Mouse (Mus musculus): ENCODE data around the gene Fam114a2. TPM values are rescaled to one million over a fixed set of nuclear protein-coding genes. Genes with fewer than 3 reads are reported as not detected.
"Not testable (repeated sequence)": the region's sequence is repeated elsewhere in the genome, so short reads cannot be mapped to it uniquely, and the experiment has no call there.

The Fam114a2 gene
- polyA plus RNA-seq (2014; fragmentation: Nextera tagmentation; extraction: Ambion mirVana) = 50.8 and 54.5 TPM in 2 replicates

DNA sequence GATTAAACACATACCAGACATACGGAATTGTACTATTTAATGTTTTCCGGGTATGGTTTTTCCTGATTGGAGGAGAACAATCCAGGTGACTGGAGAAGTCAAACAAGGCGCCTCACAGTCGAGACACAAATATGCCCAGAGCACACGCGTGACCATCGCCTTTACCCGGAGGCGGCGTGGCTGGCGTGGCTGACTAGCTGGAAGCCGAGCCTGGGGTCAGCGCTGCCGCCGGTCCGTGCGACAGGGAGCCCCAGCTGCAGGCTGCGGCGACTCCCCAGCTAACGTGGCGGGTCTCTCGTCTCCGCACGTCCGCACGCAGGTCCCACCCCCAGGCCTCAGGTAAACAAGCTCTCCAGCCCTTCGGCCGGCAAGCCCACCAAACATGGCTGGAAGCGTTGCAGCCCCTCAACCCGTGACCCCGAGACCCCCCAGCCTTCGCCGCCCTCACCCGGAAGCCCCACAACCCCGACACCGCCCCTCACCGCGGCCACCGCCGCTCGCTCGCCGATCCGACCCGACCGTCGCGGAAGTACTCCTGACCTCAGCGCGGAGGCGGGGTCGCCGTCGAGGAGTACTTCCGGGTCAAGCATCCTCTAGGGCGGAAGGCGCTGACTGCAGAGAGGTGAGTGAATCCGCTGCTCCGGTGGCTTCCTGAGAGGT, at the start of gene Fam114a2, which contains the start of gene Mfap3:
Fam114a2 (minus strand) TSS at position 527 of the 660 bp plus-strand sequence.
Mfap3 (plus strand) TSS at position 574 of the 660 bp plus-strand sequence.
- Histone ChIP-seq H3K4me1 (replicated peaks; ENCODE audit: control insufficient read depth, insufficient read depth, low read length) (0 out of 2 replicates have a peak, but pooled peaks cover 2% of the 10 kb centered on the region), H3K9me3 (ENCODE audit: control insufficient read depth, low read length) (no peaks in the 10 kb centered on the region), H3K27ac (ENCODE audit: low read depth, low read length) (peak within 1 kb of the TSS; percentile 37), H3K36me3 (ENCODE audit: control insufficient read depth, insufficient read depth, low read length) (no peaks in the 10 kb centered on the region), H3K27me3 (ENCODE audit: control insufficient read depth, insufficient read depth, low read length) (no peaks in the 10 kb centered on the region), H3K4me2 (ENCODE audit: low read depth, low read length, severe bottlenecking) (peak within 1 kb of the TSS; percentile 65), H3K9ac (ENCODE audit: low read length) (peak within 1 kb of the TSS; percentile 86), H3K4me3 (ENCODE audit: low read depth, low read length) (peak within 1 kb of the TSS; percentile 92)
- under 1% methylated on average over 58 of the region's 59 CpGs for WGBS
- ATAC-seq (replicated peaks; ENCODE audit: low FRiP score) (peak; percentile 94), DNase-seq (ENCODE audit: low spot score) (peak; percentile 97)

DNA sequence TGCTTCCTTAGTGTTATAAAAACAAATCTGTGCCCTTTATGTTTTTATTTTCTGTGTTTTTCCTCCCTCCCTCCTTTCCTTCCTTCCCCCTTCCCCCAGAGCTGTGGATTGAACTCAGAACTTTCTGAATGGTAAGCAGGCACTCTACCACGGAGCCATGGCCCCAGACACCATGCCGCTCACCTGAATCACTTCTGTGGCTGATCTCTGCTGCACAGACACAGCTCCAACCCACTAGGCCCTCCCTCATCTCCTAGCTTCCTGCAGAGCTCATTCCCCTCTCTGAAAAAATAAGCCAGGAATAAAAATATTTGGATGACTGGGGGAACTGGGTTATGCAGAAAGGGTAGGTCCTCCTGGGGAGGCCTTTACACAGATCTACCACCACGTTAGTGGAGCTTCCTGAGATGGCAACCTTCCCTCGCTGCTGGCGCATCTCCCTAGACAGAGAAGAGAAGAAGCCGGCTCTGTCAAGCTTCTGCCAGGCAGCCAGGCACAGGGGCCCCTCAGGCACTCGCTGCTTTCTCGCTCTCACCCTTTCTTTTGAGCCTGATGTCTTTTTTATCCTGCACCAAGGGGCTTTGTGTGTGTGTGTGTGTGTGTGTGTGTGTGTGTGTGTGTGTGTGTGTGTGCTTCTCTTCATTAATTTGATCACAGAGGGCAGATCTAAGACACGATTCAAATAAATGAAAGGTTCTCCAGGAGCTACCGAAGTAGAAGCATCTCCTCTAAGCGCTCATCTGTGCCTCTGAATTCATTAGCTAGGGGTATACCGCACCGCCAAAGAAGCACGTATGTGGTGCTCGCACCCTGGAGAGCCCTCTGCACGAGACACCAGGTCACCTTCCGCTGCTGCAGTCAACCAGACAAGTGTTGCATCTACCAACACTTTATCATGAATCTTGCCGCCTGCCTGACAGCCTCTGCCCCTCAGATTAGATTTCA, 47.9 kb upstream of the Fam114a2 start:
- no peak for DNase-seq (ENCODE audit: low spot score)
- H3K4me3 ChIP-seq (ENCODE audit: low read depth, low read length) = no peak overlapping the region
- 0 out of 2 replicates have a peak, but pooled peaks have one; percentile 27 for ATAC-seq (replicated peaks; ENCODE audit: low FRiP score)
- no peaks in the 10 kb centered on the region for H3K9me3 ChIP-seq (ENCODE audit: control insufficient read depth, low read length)
- H3K4me1 ChIP-seq (replicated peaks; ENCODE audit: control insufficient read depth, insufficient read depth, low read length) = peaks cover 8% of the 10 kb centered on the region; the same call in 1 of the 2 replicates
- no peaks in the 10 kb centered on the region for H3K36me3 ChIP-seq (ENCODE audit: control insufficient read depth, insufficient read depth, low read length)
- H3K27ac ChIP-seq (ENCODE audit: low read depth, low read length) = no peak overlapping the region
- no peaks in the 10 kb centered on the region for H3K27me3 ChIP-seq (ENCODE audit: control insufficient read depth, insufficient read depth, low read length)
- H3K9ac ChIP-seq (ENCODE audit: low read length) = peak overlapping the region; percentile 33; the same call in 1 of the 2 replicates
- WGBS = 14% methylated on average over 18 of the region's 18 CpGs
- 0 out of 2 replicates have a peak overlapping the region, but pooled peaks have one; percentile 9 for H3K4me2 ChIP-seq (ENCODE audit: low read depth, low read length, severe bottlenecking)

DNA sequence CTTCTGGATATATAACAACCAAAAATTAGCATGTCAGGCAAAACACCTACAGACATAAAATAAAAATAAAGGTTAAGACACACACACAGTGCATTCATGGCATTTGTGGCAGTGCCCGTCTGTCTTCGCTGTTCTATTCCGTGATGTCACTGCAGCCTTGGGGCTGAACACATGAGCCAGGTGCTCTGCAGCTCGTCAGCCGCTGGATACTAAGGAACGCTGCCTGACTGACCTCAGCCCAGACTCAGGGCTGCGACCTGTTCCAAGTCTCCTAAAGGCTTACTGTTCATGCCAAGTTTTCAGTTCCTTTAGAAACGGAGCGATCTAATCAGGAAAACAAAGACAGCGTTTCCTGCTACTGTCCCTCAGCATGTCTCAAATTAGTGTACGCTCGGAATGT, 46.1 kb upstream of the Fam114a2 start:
- H3K4me3 ChIP-seq (ENCODE audit: low read depth, low read length) = no peak overlapping the region
- no peak overlapping the region for H3K27ac ChIP-seq (ENCODE audit: low read depth, low read length)
- no peak for DNase-seq (ENCODE audit: low spot score)
- peaks cover 8% of the 10 kb centered on the region; the same call in 1 of the 2 replicates for H3K4me1 ChIP-seq (replicated peaks; ENCODE audit: control insufficient read depth, insufficient read depth, low read length)
- no peaks in the 10 kb centered on the region for H3K27me3 ChIP-seq (ENCODE audit: control insufficient read depth, insufficient read depth, low read length)
- H3K4me2 ChIP-seq (ENCODE audit: low read depth, low read length, severe bottlenecking) = no peak overlapping the region
- no peak overlapping the region for H3K9ac ChIP-seq (ENCODE audit: low read length)
- ATAC-seq (replicated peaks; ENCODE audit: low FRiP score) = no peak
- no peaks in the 10 kb centered on the region for H3K36me3 ChIP-seq (ENCODE audit: control insufficient read depth, insufficient read depth, low read length)
- H3K9me3 ChIP-seq (ENCODE audit: control insufficient read depth, low read length) = no peaks in the 10 kb centered on the region
- WGBS = 72% methylated on average over 12 of the region's 12 CpGs

DNA sequence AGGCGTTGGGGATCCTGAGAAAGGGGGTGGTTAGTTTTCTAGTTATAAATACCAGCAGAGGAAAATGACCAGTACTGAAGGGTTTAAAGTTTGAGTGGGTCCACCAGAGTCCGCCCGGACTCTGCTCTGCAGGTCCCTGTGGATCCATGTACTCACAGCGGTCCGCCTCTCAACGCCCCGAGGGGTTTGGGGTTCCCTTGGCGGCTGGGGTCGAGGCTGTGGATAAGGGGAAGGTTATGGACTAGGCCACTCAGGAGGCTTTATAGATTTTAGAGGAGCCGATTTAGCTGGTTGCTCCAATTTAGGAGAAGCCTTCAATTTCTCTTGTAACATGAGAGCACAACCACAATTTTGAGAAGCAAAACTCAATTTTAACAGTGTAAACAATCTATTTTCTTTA, 39.5 kb upstream of the Fam114a2 start:
- H3K27ac ChIP-seq (ENCODE audit: low read depth, low read length); H3K36me3 ChIP-seq (ENCODE audit: control insufficient read depth, insufficient read depth, low read length); H3K4me3 ChIP-seq (ENCODE audit: low read depth, low read length); H3K9ac ChIP-seq (ENCODE audit: low read length); H3K9me3 ChIP-seq (ENCODE audit: control insufficient read depth, low read length); H3K4me1 ChIP-seq (replicated peaks; ENCODE audit: control insufficient read depth, insufficient read depth, low read length); H3K4me2 ChIP-seq (ENCODE audit: low read depth, low read length, severe bottlenecking); H3K27me3 ChIP-seq (ENCODE audit: control insufficient read depth, insufficient read depth, low read length); ATAC-seq (replicated peaks; ENCODE audit: low FRiP score); DNase-seq (ENCODE audit: low spot score): not testable (repeated sequence)
- WGBS = 96% methylated on average over 9 of the region's 10 CpGs

DNA sequence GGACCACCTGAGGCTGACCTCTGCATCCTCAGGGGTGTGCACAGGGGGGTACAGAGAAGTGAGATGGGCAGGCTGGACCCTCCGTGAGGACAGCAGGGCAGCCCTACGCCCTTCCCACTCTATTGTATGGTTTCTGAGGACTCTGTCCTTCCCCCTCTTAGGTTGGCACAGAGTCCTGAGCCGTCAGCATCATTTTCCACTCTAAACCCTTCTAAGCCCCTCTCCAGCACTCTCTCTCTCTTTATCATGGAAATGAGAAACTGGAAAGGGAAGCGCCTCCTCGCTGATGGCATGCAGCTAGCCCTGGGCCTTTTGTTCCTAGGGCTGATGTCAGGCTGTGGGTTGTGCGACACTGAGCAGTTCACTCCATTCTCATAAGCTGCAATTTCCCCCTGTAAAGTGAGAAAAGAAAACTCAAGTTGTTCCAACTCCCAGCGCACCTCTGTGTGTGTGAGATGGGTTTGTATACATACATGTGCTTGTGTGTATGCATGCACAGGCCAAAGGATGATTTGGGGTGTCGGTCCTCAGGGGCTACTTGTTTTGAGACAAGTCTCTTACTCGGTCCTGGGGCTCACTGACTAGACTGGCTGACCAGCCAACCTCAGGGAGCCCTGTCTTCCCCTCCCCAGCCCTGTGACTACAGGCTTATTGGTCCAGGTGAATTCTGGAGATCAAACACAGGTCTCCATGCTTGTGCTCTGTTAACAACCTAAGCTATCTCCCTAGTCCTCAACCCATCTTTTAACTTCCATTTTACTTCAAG, 34.8 kb upstream of the Fam114a2 start:
- Histone ChIP-seq H3K4me3 (ENCODE audit: low read depth, low read length) (no peak overlapping the region), H3K27ac (ENCODE audit: low read depth, low read length) (peak overlapping the region; percentile 68), H3K9ac (ENCODE audit: low read length) (peak overlapping the region; percentile 35; the same call in 1 of the 2 replicates), H3K9me3 (ENCODE audit: control insufficient read depth, low read length) (no peaks in the 10 kb centered on the region), H3K36me3 (ENCODE audit: control insufficient read depth, insufficient read depth, low read length) (no peaks in the 10 kb centered on the region), H3K4me1 (replicated peaks; ENCODE audit: control insufficient read depth, insufficient read depth, low read length) (peaks cover 15% of the 10 kb centered on the region), H3K27me3 (ENCODE audit: control insufficient read depth, insufficient read depth, low read length) (no peaks in the 10 kb centered on the region; the same call in 1 of the 2 replicates), H3K4me2 (ENCODE audit: low read depth, low read length, severe bottlenecking) (peak overlapping the region; percentile 11; the same call in 1 of the 2 replicates)
- WGBS = 16% methylated on average over 9 of the region's 9 CpGs
- peak; percentile 68 for DNase-seq (ENCODE audit: low spot score)
- peak; percentile 87 for ATAC-seq (replicated peaks; ENCODE audit: low FRiP score)

DNA sequence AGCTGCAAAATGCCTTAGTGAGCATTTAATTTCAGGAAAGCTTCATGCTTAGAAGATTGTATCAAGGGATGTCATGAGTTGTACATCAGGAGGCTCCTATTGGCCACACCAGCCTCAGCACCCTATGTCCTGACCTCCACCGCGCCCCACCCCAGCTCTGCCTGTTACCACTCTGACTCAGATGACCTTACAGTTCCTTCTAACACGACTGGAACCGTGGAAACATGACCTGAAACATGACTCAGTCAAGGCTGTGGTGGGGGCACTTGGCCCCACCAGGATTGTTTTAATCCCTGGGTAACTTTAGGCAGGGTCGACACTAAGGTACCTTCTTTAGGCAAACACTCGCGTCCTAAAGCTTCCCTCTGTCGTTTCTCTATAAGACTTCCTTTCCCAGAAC, 32.6 kb upstream of the Fam114a2 start:
- 91% methylated on average over 8 of the region's 8 CpGs for WGBS
- ATAC-seq (replicated peaks; ENCODE audit: low FRiP score) (no peak), DNase-seq (ENCODE audit: low spot score) (no peak)
- Histone ChIP-seq H3K4me3 (ENCODE audit: low read depth, low read length) (no peak overlapping the region), H3K4me2 (ENCODE audit: low read depth, low read length, severe bottlenecking) (no peak overlapping the region), H3K4me1 (replicated peaks; ENCODE audit: control insufficient read depth, insufficient read depth, low read length) (peaks cover 15% of the 10 kb centered on the region), H3K27me3 (ENCODE audit: control insufficient read depth, insufficient read depth, low read length) (no peaks in the 10 kb centered on the region; the same call in 1 of the 2 replicates), H3K36me3 (ENCODE audit: control insufficient read depth, insufficient read depth, low read length) (no peaks in the 10 kb centered on the region), H3K27ac (ENCODE audit: low read depth, low read length) (no peak overlapping the region), H3K9me3 (ENCODE audit: control insufficient read depth, low read length) (no peaks in the 10 kb centered on the region), H3K9ac (ENCODE audit: low read length) (no peak overlapping the region)

DNA sequence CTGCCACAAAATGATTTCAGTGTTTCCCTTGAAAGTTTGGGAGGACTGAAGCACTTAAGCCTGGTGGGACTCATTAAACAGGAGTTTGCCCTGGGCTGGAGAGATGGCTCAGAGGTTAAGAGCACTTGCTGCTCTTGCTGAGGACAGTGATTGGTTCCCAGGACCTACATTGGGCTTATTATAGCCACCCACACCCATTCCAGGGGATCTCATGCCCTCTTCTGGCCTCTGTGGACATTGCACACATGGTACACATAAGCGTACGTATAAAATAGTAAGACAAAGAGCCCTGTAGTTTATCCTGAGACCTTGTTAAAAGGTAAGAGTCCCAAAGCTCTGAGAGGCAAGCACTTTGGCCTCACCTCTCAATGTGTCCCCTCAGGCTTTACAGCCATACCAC, 31.8 kb upstream of the Fam114a2 start:
- no peak overlapping the region for H3K9ac ChIP-seq (ENCODE audit: low read length)
- peaks cover 15% of the 10 kb centered on the region for H3K4me1 ChIP-seq (replicated peaks; ENCODE audit: control insufficient read depth, insufficient read depth, low read length)
- no peak for ATAC-seq (replicated peaks; ENCODE audit: low FRiP score)
- no peaks in the 10 kb centered on the region for H3K9me3 ChIP-seq (ENCODE audit: control insufficient read depth, low read length)
- no peak overlapping the region for H3K4me3 ChIP-seq (ENCODE audit: low read depth, low read length)
- WGBS = 97% methylated on average over 2 of the region's 2 CpGs
- DNase-seq (ENCODE audit: low spot score) = no peak
- no peaks in the 10 kb centered on the region; the same call in 1 of the 2 replicates for H3K27me3 ChIP-seq (ENCODE audit: control insufficient read depth, insufficient read depth, low read length)
- no peaks in the 10 kb centered on the region for H3K36me3 ChIP-seq (ENCODE audit: control insufficient read depth, insufficient read depth, low read length)
- no peak overlapping the region for H3K27ac ChIP-seq (ENCODE audit: low read depth, low read length)
- no peak overlapping the region for H3K4me2 ChIP-seq (ENCODE audit: low read depth, low read length, severe bottlenecking)
